Mouse (Mus musculus) urinary bladder, postnatal 14 days (tissue): ENCODE results near the gene Sh3bp2.
A peak's percentile ranks its signal among the peaks of the same experiment; 100 is the strongest.
"Not testable (repeated sequence)": the region's sequence is repeated elsewhere in the genome, so short reads cannot be mapped to it uniquely, and the experiment has no call there.

Experiments used
- DNase-seq: peaks from one replicate; pipeline ENCODE4 v3.0.0; 2021; ENCODE audit warnings: low spot score

The Sh3bp2 gene

GRCm38 (mm10) chr5:34572568-34572967 is 46.9 kb downstream of the Sh3bp2 start:
- DNase-seq: not testable (repeated sequence)

DNA sequence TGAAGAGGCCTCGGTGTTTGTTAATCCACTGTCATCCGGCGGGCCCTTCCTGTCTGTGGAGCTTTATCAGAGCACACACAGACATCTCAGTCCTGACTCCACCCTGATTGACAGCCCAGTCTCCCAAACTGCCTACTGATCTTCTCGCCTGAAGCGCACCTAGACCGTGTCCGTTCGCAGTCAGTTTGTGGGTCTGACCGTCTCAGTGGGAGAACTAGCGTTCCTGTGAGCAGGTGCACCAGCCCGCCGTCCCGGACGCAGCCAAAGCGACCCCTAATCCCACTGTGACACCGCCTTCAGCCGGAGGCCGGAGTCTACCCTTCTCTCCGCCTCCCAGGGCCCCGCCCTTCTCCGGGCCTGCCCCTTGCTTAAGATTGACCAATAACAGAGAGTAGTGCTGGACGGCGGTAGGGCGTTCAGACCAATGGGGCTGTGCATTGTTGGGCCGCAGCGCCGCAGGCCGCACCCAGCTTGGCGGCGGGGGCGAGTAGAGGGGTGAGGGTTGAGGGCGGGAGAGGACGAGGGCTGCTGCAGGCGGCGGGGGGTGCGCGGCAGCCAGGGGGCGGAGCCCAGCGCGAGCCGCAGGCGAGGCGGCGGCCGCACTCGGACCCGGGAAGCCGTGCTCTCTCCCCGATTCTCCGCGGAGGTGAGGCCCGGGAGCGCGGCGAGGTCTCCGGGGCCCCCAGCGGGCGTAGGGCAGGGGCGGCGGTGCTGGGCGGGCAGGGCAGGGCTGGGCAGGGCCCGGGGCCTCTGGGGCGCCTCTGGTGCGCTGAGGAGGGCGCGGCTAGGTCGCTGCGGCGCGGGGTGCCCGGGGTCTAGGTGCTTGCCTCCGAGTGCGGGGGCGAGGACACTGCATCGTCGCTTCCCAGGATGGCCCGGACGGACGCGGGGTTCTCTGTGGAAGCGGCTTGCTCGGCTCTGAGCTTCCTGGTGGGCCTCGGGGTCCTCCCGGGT is 47.9 kb downstream of the Sh3bp2 start, which contains the start of gene Add1:
TSS of gene Add1 (plus strand) at position 397 of the 954 bp plus-strand sequence.
- DNase-seq: peak; percentile 95

DNA sequence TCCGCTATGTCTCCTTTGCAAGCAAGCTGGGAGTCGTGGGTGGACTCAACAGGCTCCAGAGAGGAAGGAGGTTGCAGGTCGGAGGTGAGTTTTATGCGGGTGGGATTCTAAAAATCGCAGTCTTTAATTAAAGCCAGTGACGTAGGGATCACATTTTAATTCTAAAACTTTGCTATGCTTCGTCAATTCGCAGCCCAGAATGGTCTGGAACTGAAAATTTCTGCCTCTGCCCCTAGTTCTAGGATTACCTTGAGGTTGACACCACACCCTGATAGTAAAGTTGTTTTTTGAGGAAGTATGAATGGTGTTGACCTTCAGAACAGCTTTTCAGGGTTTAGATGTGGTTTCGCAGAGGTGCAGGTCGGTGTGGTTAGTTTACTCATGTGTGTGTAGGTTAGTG is 49.1 kb downstream of the Sh3bp2 start:
- DNase-seq: no peak

GRCm38 (mm10) chr5:34576286-34576685 is 50.6 kb downstream of the Sh3bp2 start:
- DNase-seq: no peak

DNA sequence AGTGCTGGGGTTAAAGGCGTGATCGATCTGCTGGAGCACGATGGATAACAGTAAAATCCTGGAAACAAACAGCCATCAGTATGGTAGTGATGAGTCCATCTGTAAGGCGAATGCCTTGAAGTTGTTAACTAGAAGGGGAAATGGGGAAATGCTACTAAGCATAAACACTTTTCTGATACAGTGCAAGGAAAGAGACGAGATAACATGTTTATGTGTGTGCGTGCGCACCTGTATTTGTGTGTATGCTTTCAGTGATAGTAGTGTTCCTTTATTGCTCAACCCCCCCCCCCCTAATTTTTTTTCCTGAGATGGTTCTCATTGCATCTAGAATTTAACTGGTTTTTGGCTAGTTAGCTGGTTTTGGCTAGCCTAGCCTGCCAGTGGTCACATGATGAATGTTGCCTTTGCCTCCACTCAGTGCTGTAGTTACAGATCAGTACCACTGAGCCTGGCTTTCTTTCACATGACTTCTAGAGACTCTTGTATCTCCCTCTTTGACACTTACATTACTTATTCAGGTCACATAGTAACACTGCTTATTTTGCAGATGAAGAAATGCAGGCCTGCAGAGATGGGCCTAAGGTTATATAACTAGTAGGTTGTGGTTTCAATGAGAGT is 52.5 kb downstream of the Sh3bp2 start:
- DNase-seq: no peak

DNA sequence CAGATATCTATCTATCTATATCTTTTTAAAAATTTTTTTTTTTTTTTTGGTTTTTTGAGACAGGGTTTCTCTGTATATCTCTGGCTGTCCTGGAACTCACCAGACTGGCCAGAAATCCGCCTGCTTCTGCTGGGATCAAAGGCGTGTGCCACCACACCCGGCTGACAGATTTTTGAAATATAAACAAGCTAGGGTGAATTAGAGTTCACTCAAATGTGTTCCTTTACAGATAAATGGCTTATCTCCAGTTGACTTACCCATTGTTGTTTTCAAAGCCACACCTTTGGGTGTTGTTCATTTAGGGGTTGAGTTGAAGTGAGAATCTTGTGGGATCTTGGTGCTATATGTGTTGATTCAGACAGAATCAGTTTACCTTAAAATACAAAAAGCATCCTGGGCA is 53.7 kb downstream of the Sh3bp2 start:
- DNase-seq: no peak

- peak; percentile 31 for DNase-seq
These were observed 56.2 kb downstream of the Sh3bp2 start for GRCm38 (mm10) chr5:34581671-34582313.

GRCm38 (mm10) chr5:34582314-34582675 is 56.7 kb downstream of the Sh3bp2 start:
- no peak for DNase-seq

GRCm38 (mm10) chr5:34585216-34585615 is 59.6 kb downstream of the Sh3bp2 start:
- DNase-seq: no peak

DNA sequence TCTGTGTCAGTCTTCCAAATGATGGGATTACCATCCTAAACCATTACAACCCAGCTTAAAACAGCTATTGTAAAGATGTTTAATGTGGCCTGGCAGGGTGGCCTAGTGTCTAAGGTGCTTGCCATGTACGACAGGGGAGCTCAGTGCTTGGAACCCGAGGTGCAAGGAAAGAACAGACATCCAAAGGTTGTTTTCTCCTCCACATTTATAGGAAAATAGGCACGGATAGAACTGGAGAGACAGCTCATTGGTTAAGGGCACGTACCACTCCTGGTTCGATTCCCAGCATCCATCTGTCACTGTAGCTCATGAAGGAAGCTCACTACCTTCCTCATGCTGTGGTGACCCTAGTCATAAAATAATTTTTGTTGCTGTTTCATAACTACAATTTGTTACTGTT is 62.2 kb downstream of the Sh3bp2 start:
- no peak for DNase-seq

GRCm38 (mm10) chr5:34590059-34590458 is 64.4 kb downstream of the Sh3bp2 start:
- DNase-seq: no peak

DNA sequence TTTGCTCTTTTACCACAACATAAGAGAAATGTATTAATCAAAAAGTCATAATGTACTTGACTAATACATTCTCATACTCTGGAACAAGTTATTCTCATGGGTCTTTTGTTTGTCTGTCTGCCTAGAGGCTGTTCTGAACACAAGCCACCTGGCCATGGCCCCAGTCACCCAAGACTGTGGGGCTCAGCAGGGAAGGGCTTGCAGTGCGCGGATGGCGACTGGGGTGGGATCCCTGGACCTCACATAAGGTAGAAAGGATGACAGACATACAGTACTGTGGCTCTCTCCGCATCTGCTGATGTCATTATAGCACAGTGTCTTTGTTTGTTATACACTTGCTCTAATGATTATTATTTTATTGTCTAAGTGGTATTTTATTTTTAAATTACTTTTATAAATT is 65.1 kb downstream of the Sh3bp2 start:
- no peak for DNase-seq

DNA sequence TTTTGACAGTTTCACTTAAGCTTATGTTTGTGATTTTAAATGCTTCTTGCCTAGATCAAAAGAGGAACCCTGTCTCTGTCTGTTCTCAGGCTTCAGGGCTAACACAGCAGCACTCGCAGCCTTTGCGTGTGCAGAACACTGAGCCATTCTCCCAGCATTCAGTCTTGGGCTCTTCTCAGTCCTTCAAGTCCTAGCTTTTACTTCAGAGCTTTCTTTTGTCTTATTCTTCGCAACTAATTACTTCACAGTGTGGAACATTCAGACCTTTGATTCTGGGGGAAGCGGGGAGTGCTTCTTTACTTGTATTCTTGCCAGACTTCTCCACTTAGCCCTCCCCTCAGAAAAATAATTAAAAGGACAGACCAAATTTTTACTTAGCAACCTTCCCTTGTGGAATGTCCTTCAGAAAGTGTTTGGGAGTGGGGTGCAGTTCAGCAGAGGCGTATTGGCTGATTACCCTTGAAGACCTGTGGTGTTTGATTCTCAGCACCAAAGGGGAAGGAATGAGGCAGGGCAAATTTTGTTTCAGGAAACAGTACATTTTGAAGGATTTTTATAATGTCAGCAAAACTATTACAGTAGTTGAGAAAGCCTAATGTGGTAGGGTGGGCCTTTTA is 65.9 kb downstream of the Sh3bp2 start:
- DNase-seq: no peak

DNA sequence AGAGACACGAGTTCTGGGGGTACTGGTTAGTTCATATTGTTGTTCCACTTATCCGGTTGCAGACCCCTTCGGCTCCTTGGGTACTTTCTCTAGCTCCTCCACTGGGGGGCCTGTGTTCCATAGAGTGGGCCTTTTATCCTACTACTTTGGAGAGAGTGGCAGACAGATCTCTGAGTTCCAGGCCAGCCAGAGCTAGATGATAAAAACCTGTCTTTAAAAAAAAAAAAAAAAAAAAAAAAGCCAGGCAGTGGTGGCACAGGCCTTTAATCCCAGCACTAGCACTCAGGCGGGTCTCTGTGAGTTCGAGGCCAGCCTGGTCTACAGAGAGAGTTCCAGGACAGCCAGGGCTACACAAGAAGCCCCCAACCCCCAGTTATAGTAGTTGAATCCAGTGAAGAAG is 66.6 kb downstream of the Sh3bp2 start:
- not testable (repeated sequence) for DNase-seq

- DNase-seq: no peak
These were observed 67.0 kb downstream of the Sh3bp2 start for GRCm38 (mm10) chr5:34592666-34593065.

DNA sequence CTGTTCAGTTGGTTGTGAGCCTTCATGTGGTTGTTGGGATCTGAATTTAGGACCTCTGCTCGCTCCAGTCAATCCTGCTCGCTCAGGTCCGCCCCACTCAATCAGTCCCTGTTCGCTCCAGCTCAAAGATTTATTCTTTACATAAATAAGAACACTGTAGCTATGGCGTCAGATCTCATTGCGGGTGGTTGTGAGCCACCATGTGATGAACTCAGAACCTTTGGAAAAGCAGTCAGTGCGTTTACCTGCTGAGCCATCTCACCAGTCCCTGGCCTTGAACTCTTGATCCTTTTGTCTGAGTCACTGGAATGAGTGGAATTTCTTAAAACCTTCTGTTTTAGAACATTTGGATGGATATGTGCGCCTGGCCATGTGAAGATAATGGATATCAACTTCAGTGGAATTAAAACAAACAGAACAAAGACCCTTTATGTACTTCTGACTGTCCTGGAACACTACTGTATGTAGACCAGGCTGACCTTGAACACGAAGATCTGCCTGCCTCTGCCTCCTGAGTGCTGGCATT is 67.6 kb downstream of the Sh3bp2 start:
- DNase-seq: no peak

- no peak for DNase-seq
These were observed 78.9 kb downstream of the Sh3bp2 start for GRCm38 (mm10) chr5:34604576-34604975.

DNA sequence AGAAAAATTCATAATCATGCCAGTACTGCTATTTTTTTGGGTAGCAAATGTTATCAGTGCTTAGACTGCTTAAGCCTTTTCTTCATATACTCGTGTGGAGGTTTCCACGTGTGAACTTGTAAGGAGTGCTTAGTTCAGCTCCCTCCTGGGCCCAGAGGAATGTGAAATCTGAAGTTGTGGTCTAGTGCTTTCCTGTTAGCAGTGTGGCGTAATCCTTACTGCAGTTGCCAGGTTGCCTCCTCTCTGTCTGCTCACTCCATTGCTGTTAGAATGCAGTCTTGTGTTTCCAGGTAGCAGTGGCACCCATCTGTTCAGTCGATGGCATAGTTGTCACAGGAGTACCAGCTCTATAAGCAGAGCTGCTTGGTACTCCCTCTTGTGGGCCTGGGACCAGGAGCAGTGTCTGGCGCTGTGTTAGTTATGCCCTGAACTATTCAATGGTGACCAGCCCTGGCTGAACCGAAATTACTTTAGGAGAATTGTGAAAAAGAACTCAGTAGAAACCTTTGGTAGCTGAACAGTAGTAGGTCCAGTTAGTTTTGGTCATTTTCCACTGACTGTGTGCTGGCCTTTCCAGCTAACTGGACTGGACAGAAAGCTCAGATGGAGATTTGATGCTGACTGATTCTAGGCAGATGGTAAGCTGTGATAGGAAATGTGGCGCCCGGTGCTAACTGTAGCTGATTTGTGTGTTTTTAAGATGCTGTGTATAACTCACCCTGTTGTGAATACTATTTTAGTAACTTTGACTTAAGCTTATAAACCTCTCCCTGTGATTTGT is 81.7 kb downstream of the Sh3bp2 start:
- DNase-seq: no peak

DNA sequence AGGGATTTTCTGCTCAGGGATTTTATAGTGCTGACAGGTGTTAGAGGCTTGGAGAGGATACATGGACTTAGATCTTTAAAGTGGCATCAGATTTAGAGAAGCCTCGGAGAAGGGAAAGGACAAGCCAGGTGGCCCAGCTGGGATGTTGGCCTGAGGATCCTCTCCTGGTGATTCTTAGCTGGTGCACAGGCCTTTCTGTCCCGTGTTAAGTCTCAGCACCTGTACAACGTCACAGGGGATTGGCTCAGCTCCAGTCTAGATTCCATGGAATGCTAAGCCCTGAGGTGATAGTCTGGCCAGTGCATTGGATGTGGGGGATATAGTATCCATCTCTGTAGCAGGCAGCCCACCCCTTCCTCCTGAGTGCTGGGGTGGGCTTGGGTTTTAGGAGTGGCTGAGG is 82.6 kb downstream of the Sh3bp2 start:
- DNase-seq: no peak

DNA sequence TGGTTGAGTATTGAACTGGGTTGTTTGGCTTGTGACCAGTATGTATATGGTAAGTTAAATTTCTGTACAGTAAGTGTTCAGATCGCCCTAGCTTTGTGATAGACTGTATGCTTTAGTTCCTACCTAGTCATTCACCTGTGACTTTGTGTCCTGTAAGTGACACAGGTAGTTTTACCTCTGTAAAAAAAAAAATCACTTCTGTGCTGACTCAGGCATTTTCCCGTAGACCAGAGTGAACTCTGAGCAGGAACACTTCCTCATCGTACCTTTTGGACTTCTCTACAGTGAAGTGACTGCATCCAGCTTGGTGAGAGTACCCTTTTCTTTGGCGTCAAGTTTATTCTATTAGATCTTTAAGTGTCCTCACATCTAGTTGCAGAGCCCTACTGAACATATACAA is 84.3 kb downstream of the Sh3bp2 start:
- no peak for DNase-seq
